Mouse (Mus musculus) megakaryocyte-erythroid progenitor cell, adult 5 weeks (primary cell): Measurements from ENCODE around the gene Krcc1. TPM values are rescaled to one million over a fixed set of nuclear protein-coding genes. Genes with fewer than 3 reads are reported as not detected.

Experiments
- polyA plus RNA-seq: library from polyadenylated mRNA; stranded (reverse); fragments of >175 nt; gene quantifications from 2 replicates; pipeline ENCODE4 v1.2.3, GENCODE M21; 2012

The Krcc1 gene
- polyA plus RNA-seq: 46.4 and 59.3 TPM in 2 replicates

DNA sequence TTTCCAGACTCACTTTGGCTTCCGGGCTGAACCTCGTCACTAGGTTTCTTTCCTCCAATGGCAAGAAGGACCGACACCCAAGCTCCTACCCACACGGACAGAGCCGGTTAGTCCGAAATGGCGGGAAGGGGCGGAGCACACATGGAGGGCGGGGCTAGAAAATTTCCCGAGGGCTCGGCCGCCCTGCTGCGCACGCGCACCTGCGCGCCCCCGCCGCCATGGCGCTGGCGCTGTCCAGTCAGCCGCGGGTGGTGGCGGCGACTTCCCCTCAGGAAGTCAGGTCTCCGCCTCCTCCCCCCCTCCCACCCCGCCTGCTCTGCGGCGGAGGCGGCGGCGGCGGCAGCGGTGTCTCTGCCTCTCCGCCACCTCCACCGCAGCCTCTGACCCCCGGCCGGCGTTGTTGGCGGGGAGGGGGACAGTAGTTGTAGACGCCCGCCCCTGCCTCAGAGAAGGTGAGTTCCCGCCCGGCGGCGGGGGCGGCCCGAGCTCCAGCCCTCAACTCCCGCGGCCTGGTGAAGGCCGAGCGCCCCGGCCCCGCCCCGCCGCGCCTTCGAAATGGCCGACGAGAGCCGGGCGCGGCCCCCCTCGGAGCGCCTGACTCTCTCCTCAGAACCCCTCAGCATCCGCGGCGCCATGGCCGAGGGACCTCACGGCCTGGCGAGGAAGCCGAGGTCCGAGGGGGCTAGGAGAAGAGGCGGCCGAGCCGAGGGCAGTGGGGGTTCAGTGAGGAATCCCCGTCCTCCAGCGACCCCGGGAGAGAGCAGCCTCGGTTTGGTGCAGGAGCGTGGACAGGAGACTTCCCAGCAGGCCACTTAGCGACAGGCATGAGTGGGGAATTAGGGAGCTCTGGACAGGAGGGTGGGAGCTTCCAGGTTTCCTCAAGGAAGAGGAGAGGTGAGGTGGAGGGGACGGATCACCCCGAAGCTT lies at the start of gene Krcc1:
Krcc1 (plus strand) TSS at position 289 of the 927 bp plus-strand sequence.

GRCm38 (mm10) chr6:71321826-71322283 lies 50.4 kb downstream of the Krcc1 start, which contains the start of gene Smyd1:
TSS of gene Smyd1 (minus strand) at chr6:71322233.

GRCm38 (mm10) chr6:71322491-71322921 lies 51.0 kb downstream of the Krcc1 start, which contains the start of gene Cd8b1:
TSS of gene Cd8b1 (plus strand) at chr6:71322788.

Other genes starting within 250 kb of the Krcc1 start
- gene Thnsl2, start 127.2 kb upstream of the Krcc1 start, polyA plus RNA-seq: 0.48 and 0.91 TPM in 2 replicates
- not detected in 2 replicates for gene Fabp1, start 71.8 kb upstream of the Krcc1 start, polyA plus RNA-seq
- not detected in 2 replicates for gene Smyd1, start 50.6 kb downstream of the Krcc1 start, polyA plus RNA-seq
- gene Cd8b1, start 51.1 kb downstream of the Krcc1 start, polyA plus RNA-seq: not detected in 2 replicates
- 0.13 TPM in 1 of 2 replicates, not detected in the other for gene Cd8a, start 101.8 kb downstream of the Krcc1 start, polyA plus RNA-seq
- gene Rmnd5a, start 169.0 kb downstream of the Krcc1 start, polyA plus RNA-seq: 6.4 and 6.8 TPM in 2 replicates
- 13.5 and 16.4 TPM in 2 replicates for gene Rnf103, start 222.2 kb downstream of the Krcc1 start, polyA plus RNA-seq